Mouse (Mus musculus) testis, adult 2 months (tissue): ENCODE measurements around the gene Wtap.

Experiments used
- CTCF ChIP-seq: fragments of 200-500 bp; IDR thresholded peaks from 2 replicates; pipeline ENCODE4 v1.5.1; 2012; ENCODE audit warnings: low read depth, mild to moderate bottlenecking, inconsistent platforms, low read length, moderate library complexity; ENCODE audit not compliant: control insufficient read depth, insufficient read depth, insufficient replicate concordance
- POLR2A ChIP-seq: fragments of 200-500 bp; IDR thresholded peaks from 2 replicates; pipeline ENCODE4 v1.6.1; 2012; ENCODE audit warnings: low read depth, mild to moderate bottlenecking, inconsistent platforms, low read length, moderate library complexity; ENCODE audit not compliant: control insufficient read depth

DNA sequence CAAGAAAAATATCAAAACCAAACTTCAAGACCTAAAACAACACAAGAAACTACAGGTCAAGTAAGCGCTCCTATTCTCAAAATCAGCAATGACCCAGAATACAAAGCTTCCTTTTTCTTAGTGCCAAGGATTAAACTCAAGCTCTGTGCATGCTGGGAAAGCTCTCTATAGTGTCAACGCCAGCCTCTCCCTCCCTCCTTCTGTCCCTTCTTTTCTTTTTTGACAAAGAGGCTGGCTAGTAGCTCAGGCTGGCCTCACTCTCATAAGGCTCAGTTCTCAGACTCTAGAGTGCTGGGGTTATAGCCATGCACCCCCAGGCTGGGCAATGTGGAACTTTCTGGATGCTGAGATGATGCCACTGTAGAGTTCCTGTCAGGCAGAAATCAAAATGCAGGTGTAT lies 55.9 kb downstream of the Wtap start:
- TF ChIP-seq CTCF = no peak
- no peak for TF ChIP-seq POLR2A
